9 mouse cellular contexts compared by ENCODE assay signal in the genomic region with DNA sequence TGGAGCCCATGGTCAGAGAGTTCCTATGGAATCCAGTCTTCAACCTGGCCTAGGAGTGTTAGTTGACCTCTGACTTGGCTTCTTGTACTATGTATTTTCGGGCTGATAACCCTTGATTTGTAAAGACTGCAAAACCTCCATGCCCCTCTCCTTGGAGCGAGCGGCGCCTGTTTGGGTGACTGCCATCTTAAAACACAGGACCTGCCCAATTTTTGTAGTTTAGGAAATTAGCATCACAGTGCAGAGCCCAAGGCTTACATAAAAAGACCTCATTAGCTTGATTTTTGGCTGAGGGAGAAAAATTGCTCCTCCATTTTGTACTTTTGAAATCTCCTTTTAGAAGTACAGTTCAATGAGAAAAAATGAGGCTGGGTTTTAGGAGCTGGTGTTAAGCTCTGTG. TPM values are rescaled to one million over a fixed set of nuclear protein-coding genes. Genes with fewer than 3 reads are reported as not detected.
DNase-seq lines count a peak whose midpoint lies in the region; ATAC-seq and TF ChIP-seq lines count a peak whose summit lies in the region.
"Had no signal": no experiment of that assay in that cellular context is flagged by ENCODE, and none has a peak within 500 bp of the region (broad histone marks: within the 10 kb centered on the region; RNA-seq: fewer than 3 reads in every experiment).

No protein-coding gene starts in this region.

- peaks cover 43% of the 10 kb centered on the region for H3K36me3 ChIP-seq in lung, embryonic 14.5 days (ENCODE audit: insufficient read depth)
- H3K36me3 ChIP-seq in lung, postnatal 0 days (ENCODE audit: insufficient read depth, low read length), result no peaks in the 10 kb centered on the region
- H3K36me3 ChIP-seq in forebrain, embryonic 12.5 days (replicated peaks), result peaks cover 35% of the 10 kb centered on the region
- H3K36me3 ChIP-seq in limb, embryonic 13.5 days, result peaks cover 39% of the 10 kb centered on the region
- peaks cover 21% of the 10 kb centered on the region for H3K36me3 ChIP-seq in stomach, embryonic 15.5 days

- H3K9me3 ChIP-seq in lung, embryonic 14.5 days (ENCODE audit: low read depth, low read length), result no peaks in the 10 kb centered on the region
- H3K9me3 ChIP-seq in lung, postnatal 0 days (ENCODE audit: low read length), result no peaks in the 10 kb centered on the region
- H3K9me3 ChIP-seq in forebrain, embryonic 12.5 days, result no peaks in the 10 kb centered on the region
- no peaks in the 10 kb centered on the region for H3K9me3 ChIP-seq in limb, embryonic 13.5 days
- H3K9me3 ChIP-seq in stomach, embryonic 15.5 days, result no peaks in the 10 kb centered on the region
- H3K9me3 ChIP-seq: megakaryocyte, embryonic 14.5 days had no signal

- TF ChIP-seq CTCF in lung, embryonic 14.5 days (IDR thresholded peaks at IDR 0.05; ENCODE audit: low read depth), result no peak
- TF ChIP-seq CTCF in lung, postnatal 0 days (IDR thresholded peaks at IDR 0.05), result no peak

- H3K4me3 ChIP-seq in lung, embryonic 14.5 days (ENCODE audit: low read depth, low read length), result peak overlapping the region; percentile 83
- H3K4me3 ChIP-seq in lung, postnatal 0 days (ENCODE audit: low read depth, low read length), result no peak overlapping the region
- H3K4me3 ChIP-seq in forebrain, embryonic 12.5 days (replicated peaks), result peak overlapping the region; percentile 80
- peak overlapping the region; percentile 87 for H3K4me3 ChIP-seq in limb, embryonic 13.5 days
- peak overlapping the region; percentile 95 for H3K4me3 ChIP-seq in stomach, embryonic 15.5 days (replicated peaks)

- DNase-seq in lung, embryonic 14.5 days, result no peak
- no peak for DNase-seq in lung, postnatal 0 days (ENCODE audit: low spot score)
- DNase-seq in spleen, postnatal 4 days (ENCODE audit: low spot score in 2 of 2), result no peak
- DNase-seq in adrenal gland, postnatal 14 days, result no peak
- DNase-seq: kidney, postnatal 10 days had no signal

- H3K27ac ChIP-seq in lung, embryonic 14.5 days (ENCODE audit: low read depth), result no peak overlapping the region
- no peak overlapping the region for H3K27ac ChIP-seq in lung, postnatal 0 days (ENCODE audit: low read length)
- peak overlapping the region; percentile 31; the same call in 1 of the 2 replicates for H3K27ac ChIP-seq in forebrain, embryonic 12.5 days
- no peak overlapping the region for H3K27ac ChIP-seq in limb, embryonic 13.5 days
- H3K27ac ChIP-seq in stomach, embryonic 15.5 days, result no peak overlapping the region

- no peak for TF ChIP-seq EP300 in lung, postnatal 0 days (IDR thresholded peaks at IDR 0.05)

- H3K27me3 ChIP-seq in lung, embryonic 14.5 days (ENCODE audit: insufficient read depth, low read length), result no peaks in the 10 kb centered on the region
- no peaks in the 10 kb centered on the region for H3K27me3 ChIP-seq in lung, postnatal 0 days (replicated peaks; ENCODE audit: insufficient read depth, low read length)
- peaks cover 15% of the 10 kb centered on the region for H3K27me3 ChIP-seq in forebrain, embryonic 12.5 days
- H3K27me3 ChIP-seq in limb, embryonic 13.5 days, result no peaks in the 10 kb centered on the region
- H3K27me3 ChIP-seq in stomach, embryonic 15.5 days (replicated peaks), result no peaks in the 10 kb centered on the region
- H3K27me3 ChIP-seq: megakaryocyte, embryonic 14.5 days had no signal

- ATAC-seq in lung, embryonic 14.5 days (ENCODE audit: insufficient read depth), result no peak
- no peak for ATAC-seq in lung, postnatal 0 days
- ATAC-seq in forebrain, embryonic 12.5 days (ENCODE audit: low FRiP score), result no peak
- ATAC-seq in limb, embryonic 13.5 days (ENCODE audit: low FRiP score, low read depth), result no peak
- ATAC-seq in stomach, embryonic 15.5 days (ENCODE audit: insufficient read depth, low FRiP score, low read depth), result no peak

- H3K9ac ChIP-seq in lung, embryonic 14.5 days, result peak overlapping the region; percentile 18; the same call in 1 of the 2 replicates
- no peak overlapping the region for H3K9ac ChIP-seq in lung, postnatal 0 days (replicated peaks; ENCODE audit: low read depth)
- H3K9ac ChIP-seq in forebrain, embryonic 12.5 days, result 0 out of 2 replicates have a peak overlapping the region, but pooled peaks have one; percentile 85
- H3K9ac ChIP-seq in limb, embryonic 13.5 days, result peak overlapping the region; percentile 94; the same call in 1 of the 2 replicates
- H3K9ac ChIP-seq in stomach, embryonic 15.5 days, result no peak overlapping the region

- H3K4me2 ChIP-seq in lung, embryonic 14.5 days, result peak overlapping the region; percentile 73
- H3K4me2 ChIP-seq in lung, postnatal 0 days (replicated peaks; ENCODE audit: low read depth, low read length), result no peak overlapping the region
- H3K4me2 ChIP-seq in forebrain, embryonic 12.5 days, result peak overlapping the region; percentile 72
- H3K4me2 ChIP-seq in limb, embryonic 13.5 days (replicated peaks), result peak overlapping the region; percentile 82
- H3K4me2 ChIP-seq in stomach, embryonic 15.5 days, result peak overlapping the region; percentile 75

- H3K4me1 ChIP-seq in lung, embryonic 14.5 days (ENCODE audit: insufficient read depth), result peaks cover 12% of the 10 kb centered on the region
- H3K4me1 ChIP-seq in lung, postnatal 0 days (ENCODE audit: insufficient read depth, low read depth, low read length), result no peaks in the 10 kb centered on the region
- peaks cover 36% of the 10 kb centered on the region for H3K4me1 ChIP-seq in forebrain, embryonic 12.5 days
- peaks cover 46% of the 10 kb centered on the region for H3K4me1 ChIP-seq in limb, embryonic 13.5 days
- H3K4me1 ChIP-seq in stomach, embryonic 15.5 days, result peaks cover 25% of the 10 kb centered on the region

- WGBS in lung, embryonic 14.5 days, result 74% methylated on average over 4 of the region's 4 CpGs
- WGBS in lung, postnatal 0 days, result 87% methylated on average over 4 of the region's 4 CpGs
- WGBS in forebrain, embryonic 12.5 days, result 51% methylated on average over 4 of the region's 4 CpGs
- 72% methylated on average over 4 of the region's 4 CpGs for WGBS in limb, embryonic 13.5 days
- 73% methylated on average over 4 of the region's 4 CpGs for WGBS in stomach, embryonic 15.5 days

RNA-seq across cellular contexts. Expression of a gene that starts 2.2 kb away (rescaled TPM):
- polyA plus RNA-seq in lung, embryonic 14.5 days (2014; fragmentation: Nextera tagmentation; extraction: Ambion mirVana), result 180 and 188 TPM in 2 replicates
- polyA plus RNA-seq in lung, postnatal 0 days (2015; fragmentation: Nextera tagmentation; extraction: Ambion mirVana), result 11.8 and 12.5 TPM in 2 replicates
- polyA plus RNA-seq in forebrain, embryonic 12.5 days (2016; fragmentation: Nextera tagmentation; extraction: Ambion mirVana), result 228 and 252 TPM in 2 replicates
- polyA plus RNA-seq in limb, embryonic 13.5 days (2015; fragmentation: Nextera tagmentation; extraction: Ambion mirVana), result 173 and 178 TPM in 2 replicates
- 122 and 126 TPM in 2 replicates for polyA plus RNA-seq in stomach, embryonic 15.5 days (2015; fragmentation: Nextera tagmentation; extraction: Ambion mirVana)
- 10.9 and 15.0 TPM in 2 replicates for total RNA-seq in adrenal gland, postnatal 14 days (2021)

Comparison
In these comparisons a context has a peak if more than half of its experiments do, and no peak if none do; other contexts are left out.
1. H3K9ac ChIP-seq: peak in lung, embryonic 14.5 days (single experiment), forebrain, embryonic 12.5 days (single experiment) and limb, embryonic 13.5 days (single experiment); none in lung, postnatal 0 days (single experiment) and stomach, embryonic 15.5 days (single experiment).